Mouse (Mus musculus): Measurements from ENCODE around the gene Clgn. TPM values are rescaled to one million over a fixed set of nuclear protein-coding genes. Genes with fewer than 3 reads are reported as not detected.

The Clgn gene
- polyA plus RNA-seq (2015; fragmentation: Nextera tagmentation; extraction: Ambion mirVana): 0.14 and 0.22 TPM in 2 replicates

DNA sequence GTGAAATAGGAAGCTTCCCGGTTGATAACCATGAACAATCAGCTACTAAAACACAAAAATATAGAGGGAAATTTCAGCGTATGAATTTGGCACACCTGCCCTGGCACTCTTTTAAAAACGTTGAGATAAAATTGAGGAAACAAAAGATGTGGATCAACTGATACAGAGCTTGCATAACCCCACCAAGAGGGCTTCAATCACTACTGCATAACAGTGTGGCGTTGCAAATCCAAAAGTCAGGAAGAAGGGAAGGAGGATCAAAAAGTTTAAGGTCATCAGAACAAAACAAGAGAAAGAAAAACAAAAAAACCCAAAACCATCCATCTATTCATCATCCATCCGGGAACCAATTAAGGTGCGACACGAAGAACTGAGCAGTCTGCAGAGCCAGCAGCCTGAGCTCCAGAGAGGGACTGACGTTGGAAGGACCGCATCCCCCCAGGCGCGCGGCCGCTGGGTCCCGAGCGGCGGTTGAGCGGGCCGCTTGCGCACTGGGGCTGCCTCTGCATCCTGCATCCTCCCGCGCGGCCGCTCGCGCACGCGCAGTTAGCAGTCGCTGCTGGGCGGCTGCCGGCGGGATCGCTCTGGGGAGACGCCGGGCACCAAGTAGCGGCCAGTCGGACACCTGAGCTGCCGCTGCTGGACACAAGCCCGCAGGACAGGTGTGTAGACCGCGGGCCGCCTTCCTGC lies at the start of gene Clgn:
Gene Clgn, plus strand, starts transcription at position 552 of the 690 bp plus-strand sequence.
- Histone ChIP-seq H3K27ac (ENCODE audit: low read length) (no peak within 1 kb of the TSS), H3K4me3 (ENCODE audit: low read length) (peak within 1 kb of the TSS; percentile 53), H3K4me1 (ENCODE audit: insufficient read depth, low read length) (0 out of 2 replicates have a peak, but pooled peaks cover 7% of the 10 kb centered on the region), H3K27me3 (ENCODE audit: insufficient read depth, low read length) (peaks cover 27% of the 10 kb centered on the region), H3K9ac (replicated peaks; ENCODE audit: low read length) (peak within 1 kb of the TSS; percentile 41; the same call in 1 of the 2 replicates), H3K36me3 (ENCODE audit: insufficient read depth, low read length) (no peaks in the 10 kb centered on the region), H3K4me2 (replicated peaks; ENCODE audit: low read depth, low read length) (peak within 1 kb of the TSS; percentile 74), H3K9me3 (ENCODE audit: low read length) (no peaks in the 10 kb centered on the region)
- 4% methylated on average over 41 of the region's 41 CpGs for WGBS
- peak; percentile 90 for ATAC-seq (ENCODE audit: low FRiP score, low TSS enrichment)

DNA sequence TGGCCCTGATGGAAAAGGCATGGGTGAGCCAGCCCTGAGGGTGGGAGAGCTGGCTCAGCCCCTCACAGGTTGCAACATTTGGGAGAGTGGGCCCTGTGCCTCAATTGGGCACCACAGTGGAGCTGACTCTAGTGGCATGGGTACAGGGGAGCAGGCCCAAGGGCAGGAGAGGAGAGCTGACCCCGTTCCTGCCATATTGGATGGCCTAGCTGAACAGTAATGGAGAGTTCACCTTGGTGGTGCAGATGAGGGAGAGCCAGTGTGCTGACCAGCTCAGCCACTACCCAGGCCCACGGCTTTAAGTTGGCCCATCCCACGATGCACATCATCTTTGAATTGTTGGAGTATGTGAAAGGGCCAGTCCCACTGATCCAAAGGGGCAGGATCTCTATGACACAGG lies 47.6 kb upstream of the Clgn start:
- no peak overlapping the region for H3K27ac ChIP-seq (ENCODE audit: low read length)
- no peaks in the 10 kb centered on the region for H3K9me3 ChIP-seq (ENCODE audit: low read length)
- H3K27me3 ChIP-seq (ENCODE audit: insufficient read depth, low read length): no peaks in the 10 kb centered on the region
- H3K4me1 ChIP-seq (ENCODE audit: insufficient read depth, low read length): no peaks in the 10 kb centered on the region
- H3K36me3 ChIP-seq (ENCODE audit: insufficient read depth, low read length): no peaks in the 10 kb centered on the region
- peak; percentile 49; the same call in 1 of the 2 replicates for ATAC-seq (ENCODE audit: low FRiP score, low TSS enrichment)
- no peak overlapping the region for H3K4me3 ChIP-seq (ENCODE audit: low read length)
- WGBS: 87% methylated on average over 3 of the region's 3 CpGs
- no peak overlapping the region for H3K4me2 ChIP-seq (replicated peaks; ENCODE audit: low read depth, low read length)
- H3K9ac ChIP-seq (replicated peaks; ENCODE audit: low read length): no peak overlapping the region

DNA sequence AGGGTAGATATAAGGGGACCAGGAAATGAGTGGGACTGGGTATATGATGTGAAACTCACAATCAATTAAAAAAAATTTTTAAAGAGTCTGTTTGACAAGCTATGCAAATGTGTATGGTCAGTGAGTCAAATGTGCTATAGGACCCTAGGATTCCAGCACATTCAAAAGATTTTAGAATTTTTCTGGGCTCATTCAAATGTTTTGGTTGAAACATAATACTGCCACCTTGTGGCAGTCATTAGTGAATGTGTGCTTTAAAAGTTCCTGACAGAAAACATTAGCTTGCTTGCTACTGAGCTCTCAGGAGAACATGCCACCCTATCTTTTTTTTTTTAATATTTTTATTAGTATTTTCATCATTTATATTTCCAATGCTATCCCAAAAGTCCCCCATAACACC lies 47.0 kb upstream of the Clgn start:
- no peak overlapping the region for H3K27ac ChIP-seq (ENCODE audit: low read length)
- ATAC-seq (ENCODE audit: low FRiP score, low TSS enrichment): no peak
- no peaks in the 10 kb centered on the region for H3K27me3 ChIP-seq (ENCODE audit: insufficient read depth, low read length)

DNA sequence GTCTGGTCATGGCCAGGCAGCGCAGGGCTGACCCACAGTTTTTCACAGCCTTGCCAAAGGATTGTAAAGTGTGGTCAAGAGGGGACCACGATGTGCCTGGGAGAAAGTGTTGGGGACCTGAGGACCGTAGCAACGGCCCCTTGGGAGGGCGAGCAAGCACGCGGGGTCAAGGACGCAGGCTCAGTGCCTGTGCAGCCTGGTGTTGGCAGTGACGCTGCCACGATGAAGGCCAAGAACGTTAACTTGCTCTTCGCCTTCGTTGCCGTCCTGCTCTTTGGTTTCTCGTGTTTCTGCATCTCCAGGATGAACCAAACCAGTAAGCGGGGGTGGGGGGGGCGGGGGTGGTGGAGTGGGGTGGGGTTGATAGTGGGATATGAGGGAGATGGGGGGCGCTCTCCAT lies 41.4 kb upstream of the Clgn start, which contains the start of gene Mgat4d:
Gene Mgat4d, plus strand, starts transcription at position 209 of the 400 bp plus-strand sequence.
- no peak within 1 kb of the TSS for H3K27ac ChIP-seq (ENCODE audit: low read length)
- H3K4me1 ChIP-seq (ENCODE audit: insufficient read depth, low read length): no peaks in the 10 kb centered on the region
- H3K36me3 ChIP-seq (ENCODE audit: insufficient read depth, low read length): no peaks in the 10 kb centered on the region
- no peaks in the 10 kb centered on the region for H3K27me3 ChIP-seq (ENCODE audit: insufficient read depth, low read length)
- no peak within 1 kb of the TSS for H3K4me2 ChIP-seq (replicated peaks; ENCODE audit: low read depth, low read length)
- H3K9ac ChIP-seq (replicated peaks; ENCODE audit: low read length): no peak within 1 kb of the TSS
- ATAC-seq (ENCODE audit: low FRiP score, low TSS enrichment): no peak
- no peak within 1 kb of the TSS for H3K4me3 ChIP-seq (ENCODE audit: low read length)
- no peaks in the 10 kb centered on the region for H3K9me3 ChIP-seq (ENCODE audit: low read length)
- WGBS: 82% methylated on average over 18 of the region's 18 CpGs

More for the DNA sequence above, 47.0 kb upstream of the Clgn start:
- no peak overlapping the region for H3K4me3 ChIP-seq (ENCODE audit: low read length)
- no peak overlapping the region for H3K4me2 ChIP-seq (replicated peaks; ENCODE audit: low read depth, low read length)
- H3K36me3 ChIP-seq (ENCODE audit: insufficient read depth, low read length): no peaks in the 10 kb centered on the region
- H3K9me3 ChIP-seq (ENCODE audit: low read length): no peaks in the 10 kb centered on the region
- no peak overlapping the region for H3K9ac ChIP-seq (replicated peaks; ENCODE audit: low read length)
- H3K4me1 ChIP-seq (ENCODE audit: insufficient read depth, low read length): no peaks in the 10 kb centered on the region

DNA sequence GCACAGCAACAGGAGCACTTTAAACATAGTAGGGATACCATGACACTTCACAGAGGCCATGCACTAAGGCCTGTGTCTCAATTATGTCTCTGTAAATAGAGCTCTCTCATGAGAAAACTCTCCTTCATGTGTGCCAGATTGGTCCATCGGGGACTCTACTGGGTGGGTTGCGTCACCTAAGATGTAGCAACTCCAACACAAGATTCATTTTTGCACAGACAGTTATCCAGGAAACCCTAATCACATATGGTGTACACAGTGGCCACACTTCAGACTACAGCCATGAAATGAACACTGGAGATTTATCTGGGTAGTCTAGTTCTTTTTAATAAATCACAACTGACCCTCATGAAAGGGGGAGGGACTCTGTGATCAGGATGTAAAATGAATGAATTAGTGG lies 38.4 kb upstream of the Clgn start:
- Histone ChIP-seq H3K4me1 (ENCODE audit: insufficient read depth, low read length) (no peaks in the 10 kb centered on the region), H3K9ac (replicated peaks; ENCODE audit: low read length) (no peak overlapping the region), H3K9me3 (ENCODE audit: low read length) (no peaks in the 10 kb centered on the region), H3K27me3 (ENCODE audit: insufficient read depth, low read length) (no peaks in the 10 kb centered on the region), H3K36me3 (ENCODE audit: insufficient read depth, low read length) (no peaks in the 10 kb centered on the region), H3K4me3 (ENCODE audit: low read length) (no peak overlapping the region), H3K4me2 (replicated peaks; ENCODE audit: low read depth, low read length) (no peak overlapping the region), H3K27ac (ENCODE audit: low read length) (no peak overlapping the region)
- 90% methylated on average over 2 of the region's 2 CpGs for WGBS
- no peak for ATAC-seq (ENCODE audit: low FRiP score, low TSS enrichment)

DNA sequence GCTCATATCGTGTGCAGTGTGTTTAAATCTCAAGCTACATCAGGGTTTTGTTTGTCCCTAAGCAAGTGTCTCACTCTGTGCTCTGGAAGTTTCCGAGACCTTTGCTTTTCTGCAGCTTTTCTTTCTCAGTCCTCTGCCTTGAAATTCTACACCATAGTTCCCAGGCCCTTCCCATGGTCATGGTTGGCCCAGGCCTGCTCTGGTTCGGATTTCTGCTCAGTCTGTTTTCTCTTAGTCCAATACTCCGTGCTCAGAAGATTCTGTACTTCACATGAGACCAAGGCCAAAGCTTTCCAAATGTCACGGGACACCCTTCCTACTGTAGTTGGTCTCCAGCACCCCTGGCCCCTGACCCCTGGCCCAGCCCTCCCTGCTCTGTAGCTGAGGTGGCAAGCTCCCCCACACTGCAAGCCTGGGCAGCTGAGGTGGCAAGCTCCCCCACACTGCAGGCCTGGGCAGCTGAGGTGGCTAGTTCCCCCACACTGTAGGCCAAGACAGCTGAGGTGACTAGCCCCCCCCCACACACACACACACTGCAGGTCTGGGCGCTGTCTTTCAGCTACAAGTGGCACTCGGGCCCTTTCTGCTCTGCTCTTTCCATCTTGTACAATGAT lies 26.4 kb upstream of the Clgn start:
- H3K4me3 ChIP-seq (ENCODE audit: low read length): no peak overlapping the region
- 35% methylated on average over 7 of the region's 7 CpGs for WGBS
- H3K9me3 ChIP-seq (ENCODE audit: low read length): no peaks in the 10 kb centered on the region
- no peak overlapping the region for H3K27ac ChIP-seq (ENCODE audit: low read length)
- no peak overlapping the region for H3K9ac ChIP-seq (replicated peaks; ENCODE audit: low read length)
- no peaks in the 10 kb centered on the region for H3K4me1 ChIP-seq (ENCODE audit: insufficient read depth, low read length)
- H3K4me2 ChIP-seq (replicated peaks; ENCODE audit: low read depth, low read length): no peak overlapping the region
- no peaks in the 10 kb centered on the region for H3K27me3 ChIP-seq (ENCODE audit: insufficient read depth, low read length)
- peak; percentile 88 for ATAC-seq (ENCODE audit: low FRiP score, low TSS enrichment)
- no peaks in the 10 kb centered on the region for H3K36me3 ChIP-seq (ENCODE audit: insufficient read depth, low read length)

DNA sequence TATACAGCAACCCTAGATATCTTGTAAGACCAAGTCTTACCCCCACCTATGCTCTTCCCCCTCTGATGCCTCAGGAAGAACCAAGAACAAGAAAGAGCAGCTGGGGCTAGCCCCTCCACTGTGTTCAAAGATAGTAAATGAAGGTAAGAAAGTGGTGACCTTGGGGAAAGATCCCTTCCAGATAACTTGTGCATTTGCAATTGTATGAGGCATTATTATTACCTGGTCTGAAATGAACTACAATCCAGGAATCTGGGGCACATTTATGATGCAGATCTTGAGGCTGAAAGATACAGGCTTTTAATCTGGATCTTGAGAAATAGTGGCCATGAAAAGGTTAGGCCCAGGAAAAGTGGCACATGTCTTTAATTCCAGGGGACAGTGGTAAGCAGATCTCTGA lies 12.4 kb upstream of the Clgn start:
- Histone ChIP-seq H3K36me3 (ENCODE audit: insufficient read depth, low read length) (no peaks in the 10 kb centered on the region), H3K9me3 (ENCODE audit: low read length) (no peaks in the 10 kb centered on the region)
- no peak for ATAC-seq (ENCODE audit: low FRiP score, low TSS enrichment)

DNA sequence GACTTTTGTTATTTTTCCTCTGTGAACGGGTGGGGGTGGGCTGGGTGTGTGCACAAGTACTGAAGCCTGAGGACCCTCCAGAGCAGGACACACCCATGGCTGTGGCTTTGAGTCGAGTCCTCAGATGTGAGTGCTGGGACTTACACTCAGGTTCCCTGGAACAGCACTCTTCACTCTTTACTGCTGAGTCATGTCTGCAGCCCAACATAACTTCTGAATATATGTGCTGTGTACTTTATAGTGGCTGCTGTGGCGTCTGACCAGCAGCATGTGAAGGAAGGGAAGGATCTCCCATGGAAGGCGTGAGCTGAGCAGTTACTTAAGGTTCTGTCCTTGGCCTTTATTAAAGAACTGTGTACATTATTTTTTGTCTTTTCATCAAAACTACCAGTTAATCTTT lies 9.5 kb upstream of the Clgn start:
- no peaks in the 10 kb centered on the region for H3K27me3 ChIP-seq (ENCODE audit: insufficient read depth, low read length)
- no peaks in the 10 kb centered on the region for H3K9me3 ChIP-seq (ENCODE audit: low read length)
- no peaks in the 10 kb centered on the region for H3K4me1 ChIP-seq (ENCODE audit: insufficient read depth, low read length)
- no peak for ATAC-seq (ENCODE audit: low FRiP score, low TSS enrichment)
- no peak overlapping the region for H3K4me3 ChIP-seq (ENCODE audit: low read length)
- WGBS: 60% methylated on average over 4 of the region's 4 CpGs
- no peak overlapping the region for H3K9ac ChIP-seq (replicated peaks; ENCODE audit: low read length)
- H3K36me3 ChIP-seq (ENCODE audit: insufficient read depth, low read length): no peaks in the 10 kb centered on the region
- H3K27ac ChIP-seq (ENCODE audit: low read length): no peak overlapping the region
- no peak overlapping the region for H3K4me2 ChIP-seq (replicated peaks; ENCODE audit: low read depth, low read length)

More for the DNA sequence above, 12.4 kb upstream of the Clgn start:
- no peak overlapping the region for H3K4me2 ChIP-seq (replicated peaks; ENCODE audit: low read depth, low read length)
- no peaks in the 10 kb centered on the region for H3K4me1 ChIP-seq (ENCODE audit: insufficient read depth, low read length)
- no peak overlapping the region for H3K9ac ChIP-seq (replicated peaks; ENCODE audit: low read length)
- H3K27me3 ChIP-seq (ENCODE audit: insufficient read depth, low read length): no peaks in the 10 kb centered on the region
- no peak overlapping the region for H3K27ac ChIP-seq (ENCODE audit: low read length)
- H3K4me3 ChIP-seq (ENCODE audit: low read length): no peak overlapping the region

DNA sequence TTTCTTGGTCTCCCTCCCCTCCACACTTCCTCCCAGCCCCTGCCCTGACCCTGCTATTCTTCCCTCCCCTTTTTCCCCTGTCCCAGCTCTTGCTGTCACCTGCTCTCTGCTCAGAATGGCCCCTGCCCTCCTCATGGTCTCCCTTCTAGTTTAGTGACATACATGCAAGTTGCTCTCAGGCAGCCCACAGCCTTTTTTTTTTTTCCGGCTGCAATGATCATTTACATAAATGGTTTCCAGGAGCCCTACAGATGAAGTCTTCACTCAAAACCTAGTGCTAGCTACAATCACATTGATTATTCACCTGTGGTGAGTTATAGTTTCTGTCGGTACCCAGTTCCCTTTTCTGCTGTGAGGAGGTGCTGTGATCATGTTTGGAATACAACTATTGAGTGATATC lies 8.7 kb upstream of the Clgn start:
- 74% methylated on average over 2 of the region's 2 CpGs for WGBS
- no peak overlapping the region for H3K9ac ChIP-seq (replicated peaks; ENCODE audit: low read length)
- H3K36me3 ChIP-seq (ENCODE audit: insufficient read depth, low read length): no peaks in the 10 kb centered on the region
- ATAC-seq (ENCODE audit: low FRiP score, low TSS enrichment): no peak
- H3K27me3 ChIP-seq (ENCODE audit: insufficient read depth, low read length): no peaks in the 10 kb centered on the region
- no peak overlapping the region for H3K4me3 ChIP-seq (ENCODE audit: low read length)
- H3K9me3 ChIP-seq (ENCODE audit: low read length): no peaks in the 10 kb centered on the region
- H3K4me2 ChIP-seq (replicated peaks; ENCODE audit: low read depth, low read length): no peak overlapping the region
- no peaks in the 10 kb centered on the region for H3K4me1 ChIP-seq (ENCODE audit: insufficient read depth, low read length)
- H3K27ac ChIP-seq (ENCODE audit: low read length): no peak overlapping the region

DNA sequence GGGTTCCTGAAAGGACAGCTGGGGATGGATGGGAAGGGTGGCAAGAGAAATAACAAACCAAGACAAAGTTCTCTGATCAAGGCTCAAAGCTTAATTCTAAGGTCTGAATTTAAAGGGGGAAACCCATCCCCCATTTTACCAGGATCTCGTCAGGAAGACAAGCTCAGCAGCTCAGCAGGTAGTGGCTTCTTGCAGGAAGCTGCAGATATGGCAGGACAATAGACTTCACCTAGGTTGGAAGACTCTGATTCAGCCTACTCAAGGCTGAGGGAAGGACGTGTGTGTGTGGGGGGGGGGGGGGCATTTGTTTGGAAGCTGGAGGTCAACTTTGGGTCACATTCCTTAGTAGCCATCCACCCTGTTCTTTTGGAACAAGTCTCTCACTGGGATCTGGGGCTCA lies 6.8 kb upstream of the Clgn start:
- WGBS: 49% methylated on average over 2 of the region's 2 CpGs
- 0 out of 2 replicates have a peak, but pooled peaks cover under 1% of the 10 kb centered on the region for H3K27me3 ChIP-seq (ENCODE audit: insufficient read depth, low read length)
- H3K4me2 ChIP-seq (replicated peaks; ENCODE audit: low read depth, low read length): no peak overlapping the region
- H3K9me3 ChIP-seq (ENCODE audit: low read length): no peaks in the 10 kb centered on the region
- no peak for ATAC-seq (ENCODE audit: low FRiP score, low TSS enrichment)
- no peak overlapping the region for H3K27ac ChIP-seq (ENCODE audit: low read length)
- H3K36me3 ChIP-seq (ENCODE audit: insufficient read depth, low read length): no peaks in the 10 kb centered on the region
- H3K4me3 ChIP-seq (ENCODE audit: low read length): no peak overlapping the region
- no peak overlapping the region for H3K9ac ChIP-seq (replicated peaks; ENCODE audit: low read length)
- no peaks in the 10 kb centered on the region for H3K4me1 ChIP-seq (ENCODE audit: insufficient read depth, low read length)

Measured in kidney, embryonic 16.5 days (tissue).